Mouse (Mus musculus) spleen, adult 2 months (tissue): Measurements from ENCODE around the gene Ppm1a.

Experiments used
- CTCF ChIP-seq: fragments of 200-500 bp; IDR thresholded peaks from 2 replicates; pipeline ENCODE4 v1.5.1; 2011; ENCODE audit warnings: mild to moderate bottlenecking, inconsistent platforms; ENCODE audit not compliant: insufficient read depth, insufficient read length, insufficient replicate concordance; ENCODE audit errors: extremely low read depth
- POLR2A ChIP-seq: fragments of 200-500 bp; IDR thresholded peaks from 2 replicates; pipeline ENCODE4 v1.6.1; 2011; ENCODE audit warnings: low read depth, low read length, inconsistent platforms

- TF ChIP-seq CTCF (no peak), POLR2A (no peak; the same call in 1 of the 2 replicates)
Observed at GRCm38 (mm10) chr12:72761230-72761648, 4.0 kb downstream of the Ppm1a start.
